Mouse (Mus musculus): ENCODE data around the gene Lgr6. TPM values are rescaled to one million over a fixed set of nuclear protein-coding genes. Genes with fewer than 3 reads are reported as not detected.

The Lgr6 gene
- total and polyA plus RNA-seq, 3 experiments: 0.30 to 0.54 (median 0.38) TPM

GRCm38 (mm10) chr1:134942898-134943297, 162.2 kb downstream of the Lgr6 start:
- no peak overlapping the region for H3K4me3 ChIP-seq (ENCODE audit: low read depth, low read length)
- H3K36me3 ChIP-seq (replicated peaks): peaks cover 18% of the 10 kb centered on the region
- no peaks in the 10 kb centered on the region for H3K27me3 ChIP-seq (ENCODE audit: insufficient read depth, low read length)
- no peak for ATAC-seq (ENCODE audit: extremely low read depth, insufficient number of reproducible peaks, low FRiP score, poor library complexity, severe bottlenecking)
- H3K9me3 ChIP-seq (replicated peaks): no peaks in the 10 kb centered on the region
- no peaks in the 10 kb centered on the region; the same call in 1 of the 2 replicates for H3K4me1 ChIP-seq (ENCODE audit: insufficient read depth, low read depth, low read length)
- DNase-seq (ENCODE audit: low spot score): no peak
- no peak for TF ChIP-seq GATA2 (IDR thresholded peaks at IDR 0.05; ENCODE audit: borderline replicate concordance, low read depth, low read length)
- TF ChIP-seq GATA1 (IDR thresholded peaks at IDR 0.05; ENCODE audit: borderline replicate concordance, low read length): no peak
- TF ChIP-seq POLR2AphosphoS5 (IDR thresholded peaks at IDR 0.05; ENCODE audit: insufficient replicate concordance, low read depth, low read length): no peak
- no peak for TF ChIP-seq TAL1 (conservative IDR thresholded peaks at IDR 0.05; ENCODE audit: low read depth, low read length)
- no peak for TF ChIP-seq CTCF (IDR thresholded peaks at IDR 0.05; ENCODE audit: low read depth, low read length)

DNA sequence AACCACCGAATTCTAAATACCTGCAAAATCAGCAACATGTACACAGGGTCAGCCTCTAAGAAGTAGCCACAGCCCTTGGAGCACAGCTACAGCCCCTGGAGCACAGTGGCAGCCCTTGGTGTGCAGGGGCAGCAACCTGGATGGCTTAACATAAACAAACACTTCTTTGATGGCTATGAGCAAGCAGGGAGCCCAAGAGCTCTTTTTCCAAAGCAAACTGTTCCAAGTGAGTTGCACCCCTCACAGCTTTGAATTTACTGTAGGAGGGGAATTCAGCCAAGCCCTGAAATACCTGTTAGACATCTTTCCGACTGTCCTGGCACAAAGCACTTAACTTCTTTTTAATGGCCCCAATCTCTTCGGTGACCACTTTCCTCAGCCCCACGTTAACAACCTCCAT, 164.2 kb downstream of the Lgr6 start:
- DNase-seq (ENCODE audit: low spot score) (no peak), ATAC-seq (ENCODE audit: extremely low read depth, insufficient number of reproducible peaks, low FRiP score, poor library complexity, severe bottlenecking) (no peak)
- Histone ChIP-seq H3K9me3 (replicated peaks) (no peaks in the 10 kb centered on the region), H3K27me3 (ENCODE audit: insufficient read depth, low read length) (no peaks in the 10 kb centered on the region), H3K36me3 (replicated peaks) (peaks cover 11% of the 10 kb centered on the region), H3K4me1 (ENCODE audit: insufficient read depth, low read depth, low read length) (no peaks in the 10 kb centered on the region; the same call in 1 of the 2 replicates), H3K4me3 (ENCODE audit: low read depth, low read length) (no peak overlapping the region)
- no peak for TF ChIP-seq GATA1 (IDR thresholded peaks at IDR 0.05; ENCODE audit: borderline replicate concordance, low read length)
- no peak for TF ChIP-seq CTCF (IDR thresholded peaks at IDR 0.05; ENCODE audit: low read depth, low read length)
- no peak for TF ChIP-seq GATA2 (IDR thresholded peaks at IDR 0.05; ENCODE audit: borderline replicate concordance, low read depth, low read length)
- TF ChIP-seq TAL1 (conservative IDR thresholded peaks at IDR 0.05; ENCODE audit: low read depth, low read length): no peak
- TF ChIP-seq POLR2AphosphoS5 (IDR thresholded peaks at IDR 0.05; ENCODE audit: insufficient replicate concordance, low read depth, low read length): no peak

DNA sequence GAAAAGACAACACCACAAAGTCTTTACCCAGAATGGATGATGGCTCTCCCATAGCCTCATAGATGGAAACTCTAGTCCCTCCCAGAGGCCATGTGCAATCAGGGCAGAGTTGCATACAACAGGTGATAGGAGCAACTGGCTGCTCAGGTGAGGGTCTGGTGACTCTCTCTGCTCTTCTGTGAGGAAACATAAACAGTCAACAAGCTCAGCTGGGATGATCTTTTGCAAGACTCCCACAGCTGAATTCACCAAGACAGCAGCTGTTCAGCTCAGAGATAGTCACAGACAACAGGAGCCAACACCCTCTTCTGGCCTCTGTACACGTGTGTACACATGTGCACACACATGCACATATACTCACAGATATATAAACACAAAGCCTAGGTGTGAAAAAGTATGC, 166.8 kb downstream of the Lgr6 start:
- DNase-seq (ENCODE audit: low spot score): no peak
- Histone ChIP-seq H3K9me3 (replicated peaks) (no peaks in the 10 kb centered on the region), H3K4me1 (ENCODE audit: insufficient read depth, low read depth, low read length) (no peaks in the 10 kb centered on the region; the same call in 1 of the 2 replicates), H3K4me3 (ENCODE audit: low read depth, low read length) (no peak overlapping the region), H3K27me3 (ENCODE audit: insufficient read depth, low read length) (no peaks in the 10 kb centered on the region), H3K36me3 (replicated peaks) (peaks cover 8% of the 10 kb centered on the region)
- ATAC-seq (ENCODE audit: extremely low read depth, insufficient number of reproducible peaks, low FRiP score, poor library complexity, severe bottlenecking): no peak
- no peak for TF ChIP-seq CTCF (IDR thresholded peaks at IDR 0.05; ENCODE audit: low read depth, low read length)
- TF ChIP-seq TAL1 (conservative IDR thresholded peaks at IDR 0.05; ENCODE audit: low read depth, low read length): no peak
- no peak for TF ChIP-seq GATA1 (IDR thresholded peaks at IDR 0.05; ENCODE audit: borderline replicate concordance, low read length)
- no peak for TF ChIP-seq GATA2 (IDR thresholded peaks at IDR 0.05; ENCODE audit: borderline replicate concordance, low read depth, low read length)
- no peak for TF ChIP-seq POLR2AphosphoS5 (IDR thresholded peaks at IDR 0.05; ENCODE audit: insufficient replicate concordance, low read depth, low read length)

DNA sequence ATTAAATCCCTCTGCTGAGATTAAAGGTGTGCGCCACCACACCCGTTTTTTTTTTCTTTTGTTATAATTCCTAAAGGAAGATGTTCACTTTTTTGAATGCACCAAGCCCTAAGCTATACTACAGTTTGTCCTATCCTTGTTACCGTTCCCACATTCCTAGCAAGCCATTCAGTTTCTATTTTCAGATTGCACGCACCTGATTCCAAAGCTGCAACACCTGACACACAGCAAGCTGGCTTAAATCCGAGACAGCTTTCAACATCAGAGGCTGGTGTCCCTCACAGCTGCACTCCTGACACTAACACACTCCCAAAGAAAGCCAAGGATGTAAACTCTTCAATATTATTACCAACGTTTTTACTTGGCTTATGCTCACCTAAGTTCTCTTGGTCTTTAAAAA, 168.7 kb downstream of the Lgr6 start:
- H3K4me3 ChIP-seq (ENCODE audit: low read depth, low read length): no peak overlapping the region
- H3K36me3 ChIP-seq (replicated peaks): peaks cover 8% of the 10 kb centered on the region
- H3K4me1 ChIP-seq (ENCODE audit: insufficient read depth, low read depth, low read length): no peaks in the 10 kb centered on the region; the same call in 1 of the 2 replicates
- TF ChIP-seq TAL1 (conservative IDR thresholded peaks at IDR 0.05; ENCODE audit: low read depth, low read length) (no peak), CTCF (IDR thresholded peaks at IDR 0.05; ENCODE audit: low read depth, low read length) (no peak), POLR2AphosphoS5 (IDR thresholded peaks at IDR 0.05; ENCODE audit: insufficient replicate concordance, low read depth, low read length) (no peak), GATA1 (IDR thresholded peaks at IDR 0.05; ENCODE audit: borderline replicate concordance, low read length) (no peak), GATA2 (IDR thresholded peaks at IDR 0.05; ENCODE audit: borderline replicate concordance, low read depth, low read length) (no peak)
- ATAC-seq (ENCODE audit: extremely low read depth, insufficient number of reproducible peaks, low FRiP score, poor library complexity, severe bottlenecking) (no peak), DNase-seq (ENCODE audit: low spot score) (no peak)
- no peaks in the 10 kb centered on the region for H3K27me3 ChIP-seq (ENCODE audit: insufficient read depth, low read length)
- no peaks in the 10 kb centered on the region for H3K9me3 ChIP-seq (replicated peaks)

Other genes starting within 250 kb of the Lgr6 start
- gene Ppp1r12b, start 149.3 kb downstream of the Lgr6 start, total RNA-seq (2014; fragmentation: Nextera tagmentation): 12.6 and 15.7 TPM in 2 replicates
- gene Ppp1r12b, start 149.3 kb downstream of the Lgr6 start, total RNA-seq (2017): 8.0 and 8.2 TPM in 2 replicates
- gene Ppp1r12b, start 149.3 kb downstream of the Lgr6 start, polyA plus RNA-seq (2012): 1.2 and 1.7 TPM in 2 replicates
- 54.3 and 60.7 TPM in 2 replicates for gene Ube2t, start 142.7 kb downstream of the Lgr6 start, total RNA-seq (2014; fragmentation: Nextera tagmentation)
- gene Ube2t, start 142.7 kb downstream of the Lgr6 start, total RNA-seq (2017): 65.9 and 72.6 TPM in 2 replicates
- gene Ube2t, start 142.7 kb downstream of the Lgr6 start, polyA plus RNA-seq (2012): 12.1 and 14.1 TPM in 2 replicates
- 132 and 147 TPM in 2 replicates for gene Ptpn7, start 27.4 kb upstream of the Lgr6 start, total RNA-seq (2014; fragmentation: Nextera tagmentation)
- 212 and 227 TPM in 2 replicates for gene Ptpn7, start 27.4 kb upstream of the Lgr6 start, total RNA-seq (2017)
- gene Ptpn7, start 27.4 kb upstream of the Lgr6 start, polyA plus RNA-seq (2012): 341 and 359 TPM in 2 replicates
- gene Arl8a, start 41.5 kb upstream of the Lgr6 start, total RNA-seq (2014; fragmentation: Nextera tagmentation): 93.7 and 103 TPM in 2 replicates
- 45.0 and 46.6 TPM in 2 replicates for gene Arl8a, start 41.5 kb upstream of the Lgr6 start, total RNA-seq (2017)
- 88.0 and 99.6 TPM in 2 replicates for gene Arl8a, start 41.5 kb upstream of the Lgr6 start, polyA plus RNA-seq (2012)
- gene Gpr37l1, start 62.4 kb upstream of the Lgr6 start, total RNA-seq (2014; fragmentation: Nextera tagmentation): not detected in 2 replicates
- 0.05 TPM in 1 of 2 replicates, not detected in the other for gene Gpr37l1, start 62.4 kb upstream of the Lgr6 start, total RNA-seq (2017)
- gene Gpr37l1, start 62.4 kb upstream of the Lgr6 start, polyA plus RNA-seq (2012): not detected in 2 replicates
- gene Elf3, start 153.3 kb upstream of the Lgr6 start, total RNA-seq (2014; fragmentation: Nextera tagmentation): not detected in 2 replicates
- 0.12 TPM in 1 of 2 replicates, not detected in the other for gene Elf3, start 153.3 kb upstream of the Lgr6 start, total RNA-seq (2017)
- gene Elf3, start 153.3 kb upstream of the Lgr6 start, polyA plus RNA-seq (2012): not detected in 2 replicates
- gene Rnpep, start 178.8 kb upstream of the Lgr6 start, total RNA-seq (2014; fragmentation: Nextera tagmentation): not detected in 2 replicates
- gene Rnpep, start 178.8 kb upstream of the Lgr6 start, total RNA-seq (2017): 0.17 and 1.4 TPM in 2 replicates
- 0.03 TPM in 1 of 2 replicates, not detected in the other for gene Rnpep, start 178.8 kb upstream of the Lgr6 start, polyA plus RNA-seq (2012)
- gene Timm17a, start 208.5 kb upstream of the Lgr6 start, total RNA-seq (2014; fragmentation: Nextera tagmentation): 87.0 and 89.5 TPM in 2 replicates
- 91.1 TPM in 2 replicates for gene Timm17a, start 208.5 kb upstream of the Lgr6 start, total RNA-seq (2017)
- 4.0 and 4.5 TPM in 2 replicates for gene Timm17a, start 208.5 kb upstream of the Lgr6 start, polyA plus RNA-seq (2012)
- not detected in 2 replicates for gene Lmod1, start 219.5 kb upstream of the Lgr6 start, total RNA-seq (2014; fragmentation: Nextera tagmentation)
- gene Lmod1, start 219.5 kb upstream of the Lgr6 start, total RNA-seq (2017): 0.06 and 0.16 TPM in 2 replicates
- gene Lmod1, start 219.5 kb upstream of the Lgr6 start, polyA plus RNA-seq (2012): not detected in 2 replicates